Mouse (Mus musculus): ENCODE data around the gene Rprd2. TPM values are rescaled to one million over a fixed set of nuclear protein-coding genes. Genes with fewer than 3 reads are reported as not detected.

Gene Rprd2
- polyA plus RNA-seq, 1 experiment, result 12.1 TPM

GRCm38 (mm10) chr3:95856115-95856514, 37.5 kb upstream of the Rprd2 start:
- DNase-seq, result no peak
- Histone ChIP-seq H3K4me3 (replicated peaks; ENCODE audit: extremely low read depth, low read depth, low read length) (peak overlapping the region; percentile 95), H3K4me1 (ENCODE audit: control insufficient read depth, insufficient read depth, low read length) (no peaks in the 10 kb centered on the region; the same call in 1 of the 2 replicates)
- TF ChIP-seq POLR2A (IDR thresholded peaks at IDR 0.05; ENCODE audit: borderline replicate concordance, extremely low read depth, low read depth, low read length) (no peak), CTCF (IDR thresholded peaks at IDR 0.05; ENCODE audit: insufficient read depth, low read length) (no peak)
- 20% methylated on average over 7 of the region's 7 CpGs for WGBS

- DNase-seq, result peak; percentile 94
- WGBS, result under 1% methylated on average over 56 of the region's 56 CpGs
- H3K4me3 ChIP-seq (replicated peaks; ENCODE audit: extremely low read depth, low read depth, low read length), result peak within 1 kb of the TSS; percentile 95
- TF ChIP-seq POLR2A (IDR thresholded peaks at IDR 0.05; ENCODE audit: borderline replicate concordance, extremely low read depth, low read depth, low read length), result no peak; the same call in 1 of the 2 replicates
- TF ChIP-seq CTCF (IDR thresholded peaks at IDR 0.05; ENCODE audit: insufficient read depth, low read length), result no peak
- H3K4me1 ChIP-seq (ENCODE audit: control insufficient read depth, insufficient read depth, low read length), result no peaks in the 10 kb centered on the region; the same call in 1 of the 2 replicates
Measured at GRCm38 (mm10) chr3:95855502-95856089, 36.9 kb upstream of the Rprd2 start, which contains the start of gene Prpf3. Gene Prpf3, minus strand, starts transcription at chr3:95855885.

GRCm38 (mm10) chr3:95851317-95851716, 32.7 kb upstream of the Rprd2 start:
- TF ChIP-seq POLR2A (IDR thresholded peaks at IDR 0.05; ENCODE audit: borderline replicate concordance, extremely low read depth, low read depth, low read length), result no peak
- TF ChIP-seq CTCF (IDR thresholded peaks at IDR 0.05; ENCODE audit: insufficient read depth, low read length), result no peak
- Histone ChIP-seq H3K4me1 (ENCODE audit: control insufficient read depth, insufficient read depth, low read length) (no peaks in the 10 kb centered on the region; the same call in 1 of the 2 replicates), H3K4me3 (replicated peaks; ENCODE audit: extremely low read depth, low read depth, low read length) (no peak overlapping the region)
- DNase-seq, result no peak
- WGBS, result 92% methylated on average over 8 of the region's 8 CpGs

GRCm38 (mm10) chr3:95850611-95851010, 31.9 kb upstream of the Rprd2 start:
- Histone ChIP-seq H3K4me3 (replicated peaks; ENCODE audit: extremely low read depth, low read depth, low read length) (no peak overlapping the region), H3K4me1 (ENCODE audit: control insufficient read depth, insufficient read depth, low read length) (no peaks in the 10 kb centered on the region; the same call in 1 of the 2 replicates)
- TF ChIP-seq POLR2A (IDR thresholded peaks at IDR 0.05; ENCODE audit: borderline replicate concordance, extremely low read depth, low read depth, low read length) (no peak), CTCF (IDR thresholded peaks at IDR 0.05; ENCODE audit: insufficient read depth, low read length) (no peak)
- 81% methylated on average over 4 of the region's 4 CpGs for WGBS
- DNase-seq, result no peak

- DNase-seq, result no peak
- WGBS, result 83% methylated on average over 3 of the region's 3 CpGs
- Histone ChIP-seq H3K4me3 (replicated peaks; ENCODE audit: extremely low read depth, low read depth, low read length) (no peak overlapping the region), H3K4me1 (ENCODE audit: control insufficient read depth, insufficient read depth, low read length) (no peaks in the 10 kb centered on the region)
- TF ChIP-seq CTCF (IDR thresholded peaks at IDR 0.05; ENCODE audit: insufficient read depth, low read length) (no peak), POLR2A (IDR thresholded peaks at IDR 0.05; ENCODE audit: borderline replicate concordance, extremely low read depth, low read depth, low read length) (no peak)
Measured at GRCm38 (mm10) chr3:95842503-95843214, 24.0 kb upstream of the Rprd2 start.

GRCm38 (mm10) chr3:95839250-95839649, 20.6 kb upstream of the Rprd2 start:
- no peak for DNase-seq
- TF ChIP-seq POLR2A (IDR thresholded peaks at IDR 0.05; ENCODE audit: borderline replicate concordance, extremely low read depth, low read depth, low read length), result no peak
- no peak for TF ChIP-seq CTCF (IDR thresholded peaks at IDR 0.05; ENCODE audit: insufficient read depth, low read length)
- 92% methylated on average over 2 of the region's 2 CpGs for WGBS
- no peaks in the 10 kb centered on the region for H3K4me1 ChIP-seq (ENCODE audit: control insufficient read depth, insufficient read depth, low read length)
- no peak overlapping the region for H3K4me3 ChIP-seq (replicated peaks; ENCODE audit: extremely low read depth, low read depth, low read length)

- 99% methylated on average over 4 of the region's 4 CpGs for WGBS
- Histone ChIP-seq H3K4me3 (replicated peaks; ENCODE audit: extremely low read depth, low read depth, low read length) (no peak overlapping the region), H3K4me1 (ENCODE audit: control insufficient read depth, insufficient read depth, low read length) (no peaks in the 10 kb centered on the region)
- no peak for DNase-seq
- no peak for TF ChIP-seq POLR2A (IDR thresholded peaks at IDR 0.05; ENCODE audit: borderline replicate concordance, extremely low read depth, low read depth, low read length)
- no peak for TF ChIP-seq CTCF (IDR thresholded peaks at IDR 0.05; ENCODE audit: insufficient read depth, low read length)
Measured at GRCm38 (mm10) chr3:95829053-95829452, 10.4 kb upstream of the Rprd2 start.

- no peak for DNase-seq
- Histone ChIP-seq H3K4me1 (ENCODE audit: control insufficient read depth, insufficient read depth, low read length) (no peaks in the 10 kb centered on the region; the same call in 1 of the 2 replicates), H3K4me3 (replicated peaks; ENCODE audit: extremely low read depth, low read depth, low read length) (no peak overlapping the region)
- no peak for TF ChIP-seq CTCF (IDR thresholded peaks at IDR 0.05; ENCODE audit: insufficient read depth, low read length)
- TF ChIP-seq POLR2A (IDR thresholded peaks at IDR 0.05; ENCODE audit: borderline replicate concordance, extremely low read depth, low read depth, low read length), result no peak
- WGBS, result 43% methylated on average over 2 of the region's 2 CpGs
Measured at GRCm38 (mm10) chr3:95826275-95826674, 7.6 kb upstream of the Rprd2 start.

GRCm38 (mm10) chr3:95820046-95821010, 1.7 kb upstream of the Rprd2 start:
- 25% methylated on average over 10 of the region's 10 CpGs for WGBS
- peak; percentile 31 for DNase-seq
- Histone ChIP-seq H3K4me1 (ENCODE audit: control insufficient read depth, insufficient read depth, low read length) (no peaks in the 10 kb centered on the region; the same call in 1 of the 2 replicates), H3K4me3 (replicated peaks; ENCODE audit: extremely low read depth, low read depth, low read length) (no peak overlapping the region)
- no peak for TF ChIP-seq CTCF (IDR thresholded peaks at IDR 0.05; ENCODE audit: insufficient read depth, low read length)
- TF ChIP-seq POLR2A (IDR thresholded peaks at IDR 0.05; ENCODE audit: borderline replicate concordance, extremely low read depth, low read depth, low read length), result no peak

Measured in lung, adult 2 months (tissue).